Mouse (Mus musculus) gastrocnemius, postnatal 25 days (tissue): ENCODE measurements at regions not wholly inside any gene's neighbourhood (a gene's known extent, or its start where the extent isn't known, plus 50 kb on each side); places are given as distances from the start of the nearest gene placed in this dataset.

ENCODE experiments used
- DNase-seq: peaks from one replicate; pipeline ENCODE4 v3.0.0; 2022

- DNase-seq = no peak
These were observed 119.1 kb downstream of the Zfp706 start for GRCm38 (mm10) chr15:36888351-36889069.

DNA sequence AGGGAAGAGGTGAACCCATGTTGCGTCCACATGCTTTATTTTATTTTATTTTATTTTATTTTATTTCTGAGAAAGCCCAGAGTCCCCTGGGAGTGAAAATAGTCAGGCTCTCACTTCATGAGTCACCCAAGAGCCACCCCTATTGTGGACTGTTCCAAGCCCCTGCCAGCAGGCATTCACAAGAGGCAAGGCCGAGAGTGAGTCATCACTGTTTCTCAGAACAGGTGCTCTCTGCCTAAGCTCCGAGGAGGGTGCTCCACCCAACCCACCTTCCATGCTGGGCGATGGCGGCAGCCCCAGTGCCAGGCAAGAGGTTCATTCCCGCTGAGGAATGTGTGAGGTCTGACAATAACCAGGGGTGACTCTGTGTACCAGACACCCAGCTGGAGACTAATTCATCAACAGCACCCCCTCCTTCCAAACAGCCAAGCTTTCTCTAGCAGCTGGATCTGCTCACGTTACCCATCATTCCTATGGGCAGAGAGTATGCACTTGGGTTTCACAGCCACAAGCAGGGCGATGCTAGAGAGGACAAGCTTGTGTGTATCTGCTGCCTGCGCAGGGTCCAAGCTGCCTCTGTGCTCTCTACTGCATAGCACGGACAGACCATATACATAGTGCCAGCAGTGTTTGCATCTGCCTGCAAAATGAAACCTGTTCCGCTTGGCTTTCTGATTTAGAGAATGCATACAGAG is 122.8 kb downstream of the Zfp706 start:
- DNase-seq = no peak

DNA sequence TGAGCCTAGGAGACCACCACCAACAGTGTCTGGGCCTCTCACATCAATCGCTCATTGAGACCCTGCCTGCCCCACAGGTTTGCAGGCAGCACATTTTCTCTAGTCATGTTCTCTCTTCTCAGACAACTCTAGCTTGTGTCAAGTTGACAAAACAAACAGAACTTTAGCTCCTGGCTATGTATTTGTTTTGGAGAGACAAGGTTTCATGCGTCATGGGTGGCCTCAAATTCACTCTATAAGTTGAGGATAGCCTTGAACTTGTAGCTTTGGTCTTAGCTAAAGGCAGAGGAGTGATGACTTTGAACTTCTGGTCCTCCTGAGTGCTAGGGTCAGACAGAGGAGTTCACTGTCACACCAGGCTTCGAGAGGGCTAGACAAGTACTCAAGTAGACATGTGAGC is 123.5 kb downstream of the Zfp706 start:
- no peak for DNase-seq

GRCm38 (mm10) chr15:36883156-36883555 is 124.4 kb downstream of the Zfp706 start:
- DNase-seq = no peak

DNA sequence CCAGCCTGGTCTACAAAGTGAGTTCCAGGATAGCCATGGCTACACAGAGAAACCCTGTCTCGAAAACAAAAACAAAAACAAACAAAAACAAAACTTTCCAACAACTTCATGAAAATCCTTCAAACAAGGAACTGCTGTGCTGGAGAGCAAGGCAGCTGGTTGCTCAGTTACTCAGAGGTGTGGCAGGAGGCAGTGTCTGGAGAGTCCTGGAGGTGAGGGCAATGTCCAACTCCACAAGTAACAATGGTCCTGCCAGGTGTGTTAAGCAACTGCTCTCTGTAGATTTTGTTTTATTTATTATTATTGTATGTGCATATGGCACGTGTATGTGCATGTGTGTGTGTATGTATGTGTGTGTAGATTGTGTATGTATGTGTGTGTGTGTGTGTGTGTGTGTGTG is 126.0 kb downstream of the Zfp706 start:
- DNase-seq = no peak

- DNase-seq = no peak
These were observed 127.0 kb downstream of the Zfp706 start for GRCm38 (mm10) chr15:36880602-36881001.

DNA sequence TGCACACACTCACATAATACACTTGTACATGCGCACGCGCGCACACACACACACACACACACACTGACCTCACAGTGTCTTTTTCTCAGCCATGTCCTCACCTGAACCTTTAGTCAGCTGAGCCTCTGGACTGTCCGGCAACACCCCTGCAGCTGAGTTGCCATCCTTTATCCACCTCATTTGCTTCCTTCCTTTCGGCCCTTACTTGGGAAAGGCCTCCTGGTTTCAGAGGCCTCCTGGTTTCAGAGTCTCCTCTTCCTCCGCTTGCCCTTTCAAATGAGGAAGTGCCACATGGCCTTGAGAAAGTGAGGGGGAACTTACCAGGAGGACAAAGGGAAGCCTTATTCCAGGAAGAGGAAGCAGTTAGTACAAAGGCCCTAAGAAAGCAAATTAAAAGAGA is 128.0 kb downstream of the Zfp706 start:
- DNase-seq = no peak

DNA sequence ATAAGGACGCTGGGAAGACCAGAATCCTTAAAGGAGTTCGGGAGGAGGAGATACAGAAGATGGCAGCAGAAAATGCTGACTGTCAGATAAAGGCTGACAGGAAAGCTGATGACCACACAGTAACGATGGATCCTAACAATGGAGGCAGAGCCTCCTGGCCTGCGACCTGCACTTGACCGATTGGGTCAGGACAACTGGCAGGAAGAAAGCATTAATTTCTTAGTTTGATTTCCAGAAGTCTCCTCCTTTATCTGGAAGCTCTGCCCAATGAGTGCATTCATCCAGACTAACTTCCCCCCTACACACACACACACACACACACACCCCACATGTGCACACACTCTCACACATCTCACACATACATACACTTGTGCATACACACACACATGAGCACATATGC is 128.6 kb downstream of the Zfp706 start:
- no peak for DNase-seq

DNA sequence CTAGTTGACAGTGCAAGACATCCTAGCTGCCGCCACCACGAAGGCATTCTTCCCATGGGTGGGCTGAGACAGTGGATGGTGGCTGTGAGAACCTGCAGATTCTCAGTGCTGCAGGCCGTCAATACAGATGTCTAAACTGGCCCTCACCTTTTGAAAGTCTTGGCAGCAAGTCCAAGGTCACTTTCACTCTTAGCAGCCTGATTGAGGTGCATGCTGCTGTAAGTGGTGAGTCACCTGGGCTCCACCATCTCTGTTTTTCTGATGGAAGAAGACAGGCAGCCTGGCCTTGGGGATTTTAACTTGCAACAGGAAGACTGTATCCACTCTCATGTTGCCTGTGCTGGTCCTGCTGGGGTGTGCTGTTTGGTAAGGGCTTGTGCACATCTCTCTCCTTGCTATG is 129.3 kb downstream of the Zfp706 start:
- no peak for DNase-seq

GRCm38 (mm10) chr15:36877501-36877900 is 130.1 kb downstream of the Zfp706 start:
- no peak for DNase-seq

DNA sequence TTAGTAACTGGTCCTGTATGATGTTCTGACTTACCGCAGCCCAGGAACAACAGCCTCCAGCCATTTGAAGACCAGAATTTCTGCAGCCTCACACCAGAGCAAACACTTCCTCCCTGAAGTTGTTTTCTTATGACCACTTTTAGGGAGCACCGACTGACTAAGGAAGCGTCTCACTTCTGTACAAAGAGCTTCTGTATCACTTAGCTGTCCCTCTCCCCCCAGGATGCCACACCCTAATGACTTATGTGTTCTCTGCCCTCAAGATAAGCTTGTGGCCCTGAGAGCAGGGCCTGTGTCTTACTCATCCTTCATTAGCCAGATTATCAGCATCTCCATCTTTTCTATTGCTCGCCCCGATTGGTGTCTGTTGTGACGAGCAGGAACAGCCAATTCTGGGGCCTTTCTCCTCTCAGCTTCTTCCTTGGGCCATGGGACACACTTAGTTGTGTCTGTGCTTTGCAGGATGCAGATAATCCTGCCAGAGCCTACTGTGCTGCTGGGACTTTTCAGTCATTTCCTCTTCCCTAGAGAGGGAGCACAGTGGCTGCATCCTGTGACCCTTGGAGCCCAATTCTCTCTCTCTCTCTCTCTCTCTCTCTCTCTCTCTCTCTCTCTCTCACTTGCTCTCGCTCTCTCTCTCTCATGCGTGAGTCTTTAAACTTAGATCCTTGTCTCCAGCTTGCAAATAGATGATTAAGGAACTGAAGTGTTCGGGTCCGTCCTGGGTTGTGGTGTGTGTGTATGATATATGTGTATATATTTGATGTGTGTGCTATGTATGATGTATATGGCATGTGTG is 131.4 kb downstream of the Zfp706 start:
- DNase-seq = no peak

- DNase-seq = no peak
These were observed 133.0 kb downstream of the Zfp706 start for GRCm38 (mm10) chr15:36874555-36874954.

GRCm38 (mm10) chr15:36873884-36874243 is 133.7 kb downstream of the Zfp706 start:
- no peak for DNase-seq

DNA sequence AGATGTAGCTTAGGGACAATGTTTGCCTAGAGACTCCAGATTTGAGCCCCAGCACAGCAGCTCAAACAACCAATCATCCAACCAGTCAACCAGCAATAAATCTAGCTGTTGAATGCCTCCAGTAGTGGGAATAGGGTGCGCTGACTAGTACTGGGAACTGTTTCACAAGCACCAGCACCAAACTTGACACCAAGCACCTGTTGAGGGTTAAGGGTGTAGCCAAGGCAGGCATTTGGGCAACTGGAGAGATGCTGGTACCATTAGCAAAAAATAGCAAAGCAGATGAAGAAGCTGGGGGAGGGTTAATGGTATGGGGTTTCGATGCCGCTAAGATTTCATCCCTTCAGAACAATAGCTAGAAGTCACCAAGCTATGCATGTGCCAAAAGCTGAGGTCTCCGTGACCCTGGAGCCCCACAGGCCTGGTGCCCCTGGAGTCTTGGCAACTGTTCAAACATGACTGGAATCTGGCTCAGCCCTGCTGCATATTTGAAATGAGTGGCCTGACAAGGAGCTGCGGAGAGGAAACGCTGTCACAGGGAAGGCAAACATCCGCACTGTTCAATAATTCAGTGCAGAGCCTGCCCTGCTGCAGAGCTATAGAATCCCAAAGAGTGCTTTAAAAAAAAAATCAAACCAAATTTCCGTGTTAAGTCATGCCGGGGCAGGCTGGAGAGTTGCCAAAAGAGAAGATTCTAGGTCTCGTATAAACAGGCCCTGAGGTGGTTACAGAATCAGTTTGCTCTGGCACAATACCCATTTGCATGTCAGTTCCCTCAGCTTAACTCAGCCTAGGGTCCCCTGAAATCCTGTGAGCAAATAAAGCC is 134.3 kb downstream of the Zfp706 start:
- peak; percentile 64 for DNase-seq

DNA sequence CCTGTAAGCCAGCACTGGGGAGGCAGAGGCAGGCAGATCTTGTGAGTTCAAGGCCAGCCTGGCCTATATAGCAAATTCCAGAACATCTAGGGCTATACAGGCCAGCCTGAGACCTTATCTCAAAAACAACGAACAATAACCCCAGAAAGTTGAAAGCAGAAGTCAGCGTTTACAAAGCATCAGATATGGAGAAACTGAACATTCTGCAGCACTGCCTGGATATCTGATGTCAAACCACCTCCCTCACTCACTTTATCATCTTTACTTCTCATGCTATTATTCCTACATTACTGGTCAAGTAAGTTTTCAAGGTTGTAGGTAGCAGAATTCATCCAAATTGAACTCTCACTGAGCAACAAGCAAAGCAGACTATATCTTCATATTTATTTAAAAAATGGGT is 135.0 kb downstream of the Zfp706 start:
- DNase-seq = no peak

DNA sequence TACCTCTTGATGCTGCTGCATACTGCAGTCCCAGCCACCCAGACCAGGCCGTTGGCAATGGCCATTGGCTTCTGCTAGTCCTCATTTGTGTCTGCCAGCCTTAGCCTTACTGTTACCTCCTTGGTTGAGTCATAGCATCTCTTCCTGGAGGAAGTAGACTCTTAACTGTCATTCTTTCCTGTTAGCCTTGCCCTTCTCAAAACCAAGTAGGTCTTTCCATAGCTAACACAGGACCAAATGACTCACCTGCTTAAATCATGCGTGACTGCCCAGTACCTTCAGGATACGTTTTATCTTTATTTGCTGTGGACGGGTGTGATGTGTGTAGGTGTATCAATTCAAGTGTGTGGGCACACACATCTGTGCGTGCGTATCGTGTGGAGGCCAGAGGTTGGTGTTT is 136.9 kb downstream of the Zfp706 start:
- no peak for DNase-seq

GRCm38 (mm10) chr15:36870094-36870493 is 137.5 kb downstream of the Zfp706 start:
- no peak for DNase-seq

DNA sequence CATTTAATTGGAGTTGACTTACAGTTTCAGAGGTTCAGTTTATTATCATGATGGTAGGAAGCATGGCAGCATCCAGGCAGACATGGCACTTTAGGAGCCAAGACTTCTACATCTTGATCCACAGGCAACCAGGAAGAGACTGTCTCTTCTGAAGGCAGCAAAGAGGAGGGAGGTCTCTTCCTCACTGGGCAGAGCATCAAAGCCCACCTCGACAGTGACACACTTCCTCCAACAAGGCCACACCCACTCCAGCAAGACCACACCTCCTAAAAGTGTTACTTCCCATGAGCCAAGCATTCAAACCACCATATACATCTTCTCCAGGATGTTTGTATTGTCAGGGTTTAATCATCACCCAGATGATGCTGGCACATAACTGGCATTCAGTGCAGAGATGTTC is 141.5 kb downstream of the Zfp706 start:
- DNase-seq = no peak

DNA sequence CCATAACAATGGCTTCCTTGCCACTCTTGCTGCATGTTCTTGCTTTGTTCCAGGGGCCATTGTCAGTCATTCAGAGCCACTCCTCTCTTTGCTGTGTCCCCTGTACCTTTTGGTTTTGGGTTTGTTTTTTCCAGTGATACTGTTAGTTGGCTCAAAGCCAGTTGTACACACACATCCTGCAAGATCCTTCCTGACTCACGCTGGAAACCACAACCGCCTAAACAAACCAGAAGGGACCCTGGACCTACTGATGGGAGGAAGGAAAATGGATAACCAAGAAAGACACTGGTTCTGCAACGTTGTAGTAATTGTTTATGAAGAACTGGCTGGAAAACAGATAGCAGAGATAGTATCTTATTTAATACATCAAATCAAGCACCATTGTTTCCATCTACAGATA is 142.2 kb downstream of the Zfp706 start:
- DNase-seq = no peak

- no peak for DNase-seq
These were observed 143.5 kb downstream of the Zfp706 start for GRCm38 (mm10) chr15:36864046-36864445.

DNA sequence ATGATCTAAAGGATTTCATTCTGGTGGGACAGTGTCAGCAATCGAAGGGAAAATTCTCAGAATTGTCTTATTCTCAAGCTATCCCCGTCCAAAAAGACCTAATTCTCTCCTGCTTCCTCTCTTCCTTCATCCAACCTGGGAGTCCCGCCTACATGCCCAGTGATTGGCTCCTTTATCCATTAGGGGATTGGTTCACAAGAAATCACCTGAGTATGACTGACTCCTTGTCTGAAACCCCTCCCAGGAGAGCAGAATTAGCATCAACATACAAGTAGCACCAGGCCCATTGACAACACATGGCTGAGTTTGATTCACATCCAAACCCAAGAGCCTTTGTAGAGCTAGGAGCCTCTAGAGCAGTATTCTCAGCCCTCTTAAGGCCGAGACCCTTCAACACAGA is 148.9 kb downstream of the Zfp706 start:
- no peak for DNase-seq

GRCm38 (mm10) chr15:36857622-36858021 is 150.0 kb downstream of the Zfp706 start:
- DNase-seq = no peak
